Mouse (Mus musculus): Measurements from ENCODE around the gene Cd44. TPM values are rescaled to one million over a fixed set of nuclear protein-coding genes. Genes with fewer than 3 reads are reported as not detected.

Gene Cd44
- polyA plus RNA-seq, 1 experiment, result 59.3 TPM

GRCm38 (mm10) chr2:102900230-102900721 lies 1.2 kb downstream of the Cd44 start:
- TF ChIP-seq CTCF (IDR thresholded peaks at IDR 0.05; ENCODE audit: insufficient read depth, low read length) (no peak), POLR2A (IDR thresholded peaks at IDR 0.05; ENCODE audit: borderline replicate concordance, extremely low read depth, low read depth, low read length) (no peak)
- H3K4me3 ChIP-seq (replicated peaks; ENCODE audit: extremely low read depth, low read depth, low read length), result peak overlapping the region; percentile 98
- peak; percentile 41 for DNase-seq
- peaks cover 12% of the 10 kb centered on the region for H3K4me1 ChIP-seq (ENCODE audit: control insufficient read depth, insufficient read depth, low read length)
- WGBS, result 32% methylated on average over 7 of the region's 7 CpGs

DNA sequence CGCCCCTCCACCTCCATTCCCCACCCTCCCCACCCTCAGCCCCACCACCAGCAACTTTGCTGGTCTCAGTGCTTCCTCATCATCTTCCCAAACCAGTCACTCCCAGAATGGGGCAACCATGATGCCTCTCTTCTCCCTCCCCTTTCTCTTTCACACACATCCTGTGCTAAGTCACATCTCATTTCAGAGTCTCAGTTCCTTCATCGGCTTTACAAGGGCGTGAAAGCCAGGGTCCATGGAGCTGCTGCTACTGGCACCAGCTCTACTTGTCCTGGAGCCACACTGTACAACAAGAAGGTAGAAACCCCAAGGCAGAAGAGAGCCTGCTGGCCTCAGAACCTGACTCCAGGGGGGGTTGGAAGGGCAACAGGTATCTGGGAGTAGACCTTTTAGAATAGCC lies 2.2 kb downstream of the Cd44 start:
- Histone ChIP-seq H3K4me1 (ENCODE audit: control insufficient read depth, insufficient read depth, low read length) (peaks cover 18% of the 10 kb centered on the region), H3K4me3 (replicated peaks; ENCODE audit: extremely low read depth, low read depth, low read length) (peak overlapping the region; percentile 37)
- 45% methylated on average over 3 of the region's 3 CpGs for WGBS
- DNase-seq, result no peak
- TF ChIP-seq POLR2A (IDR thresholded peaks at IDR 0.05; ENCODE audit: borderline replicate concordance, extremely low read depth, low read depth, low read length) (0 out of 2 replicates have a peak, but pooled peaks have one; percentile 20), CTCF (IDR thresholded peaks at IDR 0.05; ENCODE audit: insufficient read depth, low read length) (no peak)

GRCm38 (mm10) chr2:102898585-102898984 lies 2.9 kb downstream of the Cd44 start:
- H3K4me1 ChIP-seq (ENCODE audit: control insufficient read depth, insufficient read depth, low read length), result peaks cover 18% of the 10 kb centered on the region
- WGBS, result 58% methylated on average over 3 of the region's 3 CpGs
- no peak for DNase-seq
- no peak for TF ChIP-seq CTCF (IDR thresholded peaks at IDR 0.05; ENCODE audit: insufficient read depth, low read length)
- H3K4me3 ChIP-seq (replicated peaks; ENCODE audit: extremely low read depth, low read depth, low read length), result no peak overlapping the region

GRCm38 (mm10) chr2:102896154-102896553 lies 5.3 kb downstream of the Cd44 start:
- DNase-seq, result no peak
- 71% methylated on average over 8 of the region's 8 CpGs for WGBS
- Histone ChIP-seq H3K4me1 (ENCODE audit: control insufficient read depth, insufficient read depth, low read length) (peaks cover 18% of the 10 kb centered on the region), H3K4me3 (replicated peaks; ENCODE audit: extremely low read depth, low read depth, low read length) (no peak overlapping the region)
- no peak for TF ChIP-seq CTCF (IDR thresholded peaks at IDR 0.05; ENCODE audit: insufficient read depth, low read length)
- TF ChIP-seq POLR2A (IDR thresholded peaks at IDR 0.05; ENCODE audit: borderline replicate concordance, extremely low read depth, low read depth, low read length), result no peak

DNA sequence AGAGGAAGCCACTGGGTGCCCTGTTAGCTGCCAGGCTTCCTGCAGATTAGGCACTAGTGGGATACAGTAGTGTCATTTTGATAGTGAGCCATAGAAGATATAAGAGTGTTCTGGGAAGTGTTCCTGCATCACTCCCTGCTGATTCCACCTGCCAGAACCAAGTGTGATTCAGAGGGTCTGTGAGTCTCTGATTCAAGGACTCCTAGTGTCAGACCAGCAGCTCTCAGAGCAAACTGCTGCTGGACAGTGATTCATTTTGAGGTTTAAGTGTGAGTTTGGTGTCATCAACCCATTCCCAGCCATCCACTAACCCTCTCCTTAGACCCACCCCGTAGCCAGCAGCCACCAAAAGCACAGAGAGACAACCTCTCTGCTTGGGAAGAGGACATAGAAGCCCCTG lies 6.3 kb downstream of the Cd44 start:
- Histone ChIP-seq H3K4me3 (replicated peaks; ENCODE audit: extremely low read depth, low read depth, low read length) (no peak overlapping the region), H3K4me1 (ENCODE audit: control insufficient read depth, insufficient read depth, low read length) (peaks cover 17% of the 10 kb centered on the region)
- no peak for DNase-seq
- WGBS, result 96% methylated on average over 1 of the region's 1 CpGs
- no peak for TF ChIP-seq CTCF (IDR thresholded peaks at IDR 0.05; ENCODE audit: insufficient read depth, low read length)
- TF ChIP-seq POLR2A (IDR thresholded peaks at IDR 0.05; ENCODE audit: borderline replicate concordance, extremely low read depth, low read depth, low read length), result no peak

DNA sequence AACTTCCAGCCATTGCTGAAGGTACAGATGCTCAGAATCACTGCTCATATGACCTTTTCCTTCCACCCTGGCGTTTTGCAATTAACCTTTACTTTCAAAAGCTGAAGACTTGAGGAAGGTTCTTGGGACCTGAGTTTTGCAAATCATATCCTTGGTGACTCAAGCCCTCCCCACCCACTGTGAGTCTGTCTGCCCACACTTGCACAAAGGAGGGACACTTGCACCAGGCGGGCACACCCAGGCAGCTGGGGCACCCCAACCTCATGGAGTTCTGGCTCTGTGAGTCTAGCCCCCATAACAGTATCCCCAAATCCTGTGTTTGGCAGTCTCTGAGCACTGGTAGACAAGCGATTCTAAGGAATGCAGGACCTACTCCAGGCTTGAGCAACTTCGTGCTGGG lies 6.7 kb downstream of the Cd44 start:
- peaks cover 17% of the 10 kb centered on the region for H3K4me1 ChIP-seq (ENCODE audit: control insufficient read depth, insufficient read depth, low read length)
- DNase-seq, result peak; percentile 32
- H3K4me3 ChIP-seq (replicated peaks; ENCODE audit: extremely low read depth, low read depth, low read length), result no peak overlapping the region
- TF ChIP-seq POLR2A (IDR thresholded peaks at IDR 0.05; ENCODE audit: borderline replicate concordance, extremely low read depth, low read depth, low read length) (no peak), CTCF (IDR thresholded peaks at IDR 0.05; ENCODE audit: insufficient read depth, low read length) (no peak)
- 51% methylated on average over 4 of the region's 4 CpGs for WGBS

- peaks cover 4% of the 10 kb centered on the region; the same call in 1 of the 2 replicates for H3K4me1 ChIP-seq (ENCODE audit: control insufficient read depth, insufficient read depth, low read length)
- DNase-seq, result no peak
- TF ChIP-seq CTCF (IDR thresholded peaks at IDR 0.05; ENCODE audit: insufficient read depth, low read length), result no peak
- no peak for TF ChIP-seq POLR2A (IDR thresholded peaks at IDR 0.05; ENCODE audit: borderline replicate concordance, extremely low read depth, low read depth, low read length)
- 54% methylated on average over 3 of the region's 3 CpGs for WGBS
- no peak overlapping the region for H3K4me3 ChIP-seq (replicated peaks; ENCODE audit: extremely low read depth, low read depth, low read length)
These were observed 12.7 kb downstream of the Cd44 start for GRCm38 (mm10) chr2:102888688-102889225.

GRCm38 (mm10) chr2:102887137-102887536 lies 14.3 kb downstream of the Cd44 start:
- no peak overlapping the region for H3K4me3 ChIP-seq (replicated peaks; ENCODE audit: extremely low read depth, low read depth, low read length)
- WGBS, result 78% methylated on average over 1 of the region's 1 CpGs
- TF ChIP-seq CTCF (IDR thresholded peaks at IDR 0.05; ENCODE audit: insufficient read depth, low read length) (no peak), POLR2A (IDR thresholded peaks at IDR 0.05; ENCODE audit: borderline replicate concordance, extremely low read depth, low read depth, low read length) (no peak)
- DNase-seq, result no peak
- H3K4me1 ChIP-seq (ENCODE audit: control insufficient read depth, insufficient read depth, low read length), result peaks cover 17% of the 10 kb centered on the region

DNA sequence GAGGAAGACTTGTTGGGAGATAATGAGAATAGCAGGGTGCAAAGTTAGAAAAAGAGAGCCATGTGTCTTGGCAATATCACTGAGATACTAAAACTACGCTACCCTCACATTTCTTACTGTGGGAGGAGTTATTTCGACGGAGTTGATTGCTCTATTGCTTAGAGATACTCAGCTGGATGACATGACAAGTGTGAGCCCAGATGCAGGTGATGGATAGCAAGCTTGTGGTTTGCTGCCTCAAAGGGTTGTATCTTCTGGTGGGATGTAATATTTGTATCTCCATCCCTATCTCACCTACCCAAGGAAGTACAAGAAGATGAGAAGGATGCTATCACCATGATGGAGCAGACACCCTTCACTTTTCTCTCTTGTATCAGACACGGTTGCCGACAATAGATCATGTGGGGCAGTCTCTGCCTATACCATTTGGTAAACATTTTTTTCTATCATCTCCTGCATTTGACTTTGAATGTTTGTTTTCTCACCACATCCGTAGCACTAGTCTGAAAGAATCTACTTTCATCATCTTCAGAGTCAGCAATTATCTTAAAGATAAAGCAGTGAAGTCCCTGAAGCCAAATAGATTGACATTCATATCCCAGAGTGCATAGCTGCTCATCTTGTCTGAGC lies 15.0 kb downstream of the Cd44 start:
- DNase-seq, result no peak
- Histone ChIP-seq H3K4me1 (ENCODE audit: control insufficient read depth, insufficient read depth, low read length) (peaks cover 20% of the 10 kb centered on the region), H3K4me3 (replicated peaks; ENCODE audit: extremely low read depth, low read depth, low read length) (no peak overlapping the region)
- TF ChIP-seq CTCF (IDR thresholded peaks at IDR 0.05; ENCODE audit: insufficient read depth, low read length), result no peak
- TF ChIP-seq POLR2A (IDR thresholded peaks at IDR 0.05; ENCODE audit: borderline replicate concordance, extremely low read depth, low read depth, low read length), result no peak
- WGBS, result 82% methylated on average over 6 of the region's 6 CpGs

Data from lung, adult 2 months (tissue).